Mouse (Mus musculus) C2C12 (cell line): Measurements from ENCODE around the gene Grik4. TPM values are rescaled to one million over a fixed set of nuclear protein-coding genes. Genes with fewer than 3 reads are reported as not detected.
A peak's percentile ranks its signal among the peaks of the same experiment; 100 is the strongest.

Experiments
- H3K27me3 ChIP-seq: one replicate; pipeline ENCODE4 v1.6.1; 2011; ENCODE audit not compliant: control insufficient read depth, insufficient read depth, insufficient read length
- H3K36me3 ChIP-seq: one replicate; pipeline ENCODE4 v1.6.1; 2011; ENCODE audit not compliant: control insufficient read depth, insufficient read depth
- H3K4me3 ChIP-seq: one replicate; pipeline ENCODE4 v1.5.1; 2011; ENCODE audit warnings: mild to moderate bottlenecking, control low read depth; ENCODE audit not compliant: poor library complexity, insufficient read depth, severe bottlenecking
- H3K79me2 ChIP-seq: one replicate; pipeline ENCODE4 v1.6.1; 2011; ENCODE audit not compliant: control insufficient read depth, insufficient read depth
- H3K79me3 ChIP-seq: one replicate; pipeline ENCODE4 v1.6.1; 2011; ENCODE audit warnings: low read depth, control low read depth
- H3ac ChIP-seq: one replicate; pipeline ENCODE3; 2011; ENCODE audit warnings: low read depth; ENCODE audit not compliant: control insufficient read depth, insufficient read length
- CEBPB ChIP-seq: IDR thresholded peaks from one replicate; pipeline ENCODE4 v1.6.1; 2011; ENCODE audit warnings: low read depth, mild to moderate bottlenecking, control low read depth, moderate library complexity
- CTCF ChIP-seq: IDR thresholded peaks from one replicate; pipeline ENCODE4 v1.5.1; 2011; ENCODE audit not compliant: control insufficient read depth, insufficient read depth, insufficient read length
- FOSL1 ChIP-seq: IDR thresholded peaks from one replicate; pipeline ENCODE4 v1.8.0; 2011; ENCODE audit warnings: mild to moderate bottlenecking, low read length; ENCODE audit not compliant: poor library complexity, insufficient read depth, severe bottlenecking
- MAX ChIP-seq: IDR thresholded peaks from one replicate; pipeline ENCODE4 v1.6.1; 2011; ENCODE audit warnings: mild to moderate bottlenecking, control low read depth
- MYOD1 ChIP-seq: IDR thresholded peaks from one replicate; pipeline ENCODE4 v1.6.1; 2011; ENCODE audit warnings: low read depth; ENCODE audit not compliant: control insufficient read depth, insufficient read length
- MYOG ChIP-seq: IDR thresholded peaks from one replicate; pipeline ENCODE4 v1.6.1; 2011; ENCODE audit not compliant: control insufficient read depth, insufficient read length; ENCODE audit errors: extremely low read depth
- USF1 ChIP-seq: IDR thresholded peaks from one replicate; pipeline ENCODE4 v1.6.1; 2011; ENCODE audit warnings: low read depth, mild to moderate bottlenecking, control low read depth, moderate library complexity
- polyA plus RNA-seq: library from polyadenylated mRNA; unstranded; fragments of >200 nt; fragmentation: generic; extraction: Trizol; gene quantifications from one replicate; pipeline ENCODE4 v1.2.1, GENCODE M21; 2012; ENCODE audit warnings: missing spikeins

Grik4 gene
- polyA plus RNA-seq, 1 experiment, result not detected

DNA sequence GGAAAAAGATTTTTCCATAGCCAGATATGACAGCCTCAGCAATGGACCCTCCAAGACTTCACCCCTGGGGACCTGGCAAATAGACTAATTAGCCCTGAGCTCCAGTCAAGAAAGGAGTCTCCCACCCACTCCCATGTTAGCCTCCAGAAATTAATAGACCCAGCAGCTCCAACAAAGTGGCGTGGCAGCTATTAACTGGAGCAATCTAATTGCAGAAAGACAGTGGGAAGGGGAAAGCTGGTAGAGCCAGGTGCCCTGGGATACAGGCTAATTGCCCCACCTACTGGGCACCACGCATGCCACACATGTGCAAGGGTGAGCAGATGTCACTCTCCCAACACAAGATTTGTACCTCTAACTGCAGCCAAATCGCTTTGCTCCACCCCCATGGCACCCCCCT is 342.8 kb downstream of the Grik4 start:
- no peak for TF ChIP-seq CTCF
- TF ChIP-seq MAX, result no peak
- TF ChIP-seq MYOG, result no peak
- no peak for TF ChIP-seq USF1
- TF ChIP-seq CEBPB, result no peak
- TF ChIP-seq MYOD1, result no peak
- TF ChIP-seq FOSL1, result no peak
- Histone ChIP-seq H3ac (no peak overlapping the region), H3K4me3 (no peak overlapping the region), H3K79me3 (no peaks in the 10 kb centered on the region), H3K27me3 (peaks cover 16% of the 10 kb centered on the region), H3K36me3 (no peaks in the 10 kb centered on the region), H3K79me2 (no peaks in the 10 kb centered on the region)

DNA sequence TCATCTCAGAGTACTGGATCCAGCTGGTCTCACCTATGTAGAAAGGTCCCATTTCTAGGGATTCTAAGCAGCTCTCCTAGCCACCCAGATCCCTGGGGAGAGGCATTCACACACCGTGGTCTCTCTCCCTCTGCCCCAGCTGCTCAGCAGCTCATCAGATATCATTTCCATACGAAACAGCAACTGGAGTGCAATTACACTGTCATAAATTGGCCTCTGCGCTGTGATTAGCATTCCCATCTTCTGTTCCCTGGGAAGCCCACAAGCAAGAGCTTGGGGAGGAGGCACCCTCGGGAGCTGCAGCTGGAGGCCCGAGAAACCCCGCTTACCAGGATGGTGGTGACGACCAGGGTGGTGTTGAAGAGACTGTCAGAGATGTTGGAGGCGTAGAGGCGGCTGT is 346.8 kb downstream of the Grik4 start:
- H3K4me3 ChIP-seq, result no peak overlapping the region
- TF ChIP-seq FOSL1, result no peak
- no peak for TF ChIP-seq CEBPB
- TF ChIP-seq MYOG, result no peak
- TF ChIP-seq USF1, result no peak
- no peak overlapping the region for H3ac ChIP-seq
- no peaks in the 10 kb centered on the region for H3K79me2 ChIP-seq
- H3K79me3 ChIP-seq, result no peaks in the 10 kb centered on the region
- peaks cover 20% of the 10 kb centered on the region for H3K27me3 ChIP-seq
- H3K36me3 ChIP-seq, result no peaks in the 10 kb centered on the region

DNA sequence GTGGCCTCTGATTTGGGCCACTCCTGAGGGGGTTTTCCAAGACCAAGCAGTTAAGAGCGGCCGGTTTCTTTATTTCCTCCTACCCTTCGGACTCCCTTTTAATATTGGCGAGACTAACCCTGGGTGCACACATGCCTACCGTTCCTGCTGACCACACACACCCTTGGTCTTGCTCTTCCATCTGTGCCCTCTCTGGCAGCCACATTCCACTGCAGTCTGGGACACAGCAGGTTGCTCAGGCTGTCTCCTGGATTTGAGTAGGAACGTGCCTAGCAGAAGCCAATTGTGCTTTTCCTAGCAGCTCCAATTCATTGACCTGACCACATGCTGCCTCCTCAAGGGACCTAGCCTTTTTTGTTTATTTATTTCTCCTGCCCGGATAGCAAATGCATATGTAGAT is 365.8 kb downstream of the Grik4 start:
- Histone ChIP-seq H3ac (no peak overlapping the region), H3K36me3 (no peaks in the 10 kb centered on the region), H3K27me3 (peaks cover 25% of the 10 kb centered on the region), H3K79me2 (no peaks in the 10 kb centered on the region), H3K79me3 (no peaks in the 10 kb centered on the region), H3K4me3 (no peak overlapping the region)
- TF ChIP-seq FOSL1 (no peak), MYOG (no peak), CTCF (no peak), MAX (no peak), USF1 (no peak), CEBPB (no peak), MYOD1 (no peak)

DNA sequence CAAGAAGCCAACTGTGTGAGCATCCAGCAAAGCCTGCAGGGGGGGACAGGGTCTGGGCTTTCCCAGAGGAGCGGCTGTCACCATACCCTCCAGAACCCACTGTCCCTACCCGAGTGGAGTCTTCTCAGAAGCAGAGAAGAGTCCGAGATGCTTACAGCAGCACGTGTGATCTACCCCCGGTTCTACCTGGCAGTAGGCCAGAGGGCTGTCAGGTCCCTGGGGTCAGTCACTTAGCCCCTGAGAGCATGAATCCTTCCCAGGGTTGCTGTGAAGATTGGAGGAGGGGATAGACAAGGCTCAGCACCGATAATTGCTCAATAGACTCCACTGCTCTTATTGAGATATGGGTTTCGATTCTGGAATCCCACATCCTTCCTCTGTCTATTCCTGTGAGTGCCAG is 366.2 kb downstream of the Grik4 start:
- TF ChIP-seq MYOD1 (no peak), MYOG (no peak), MAX (no peak), CTCF (no peak), CEBPB (no peak), USF1 (no peak), FOSL1 (no peak)
- Histone ChIP-seq H3K27me3 (peaks cover 25% of the 10 kb centered on the region), H3ac (no peak overlapping the region), H3K79me2 (no peaks in the 10 kb centered on the region), H3K79me3 (no peaks in the 10 kb centered on the region), H3K4me3 (no peak overlapping the region), H3K36me3 (no peaks in the 10 kb centered on the region)

DNA sequence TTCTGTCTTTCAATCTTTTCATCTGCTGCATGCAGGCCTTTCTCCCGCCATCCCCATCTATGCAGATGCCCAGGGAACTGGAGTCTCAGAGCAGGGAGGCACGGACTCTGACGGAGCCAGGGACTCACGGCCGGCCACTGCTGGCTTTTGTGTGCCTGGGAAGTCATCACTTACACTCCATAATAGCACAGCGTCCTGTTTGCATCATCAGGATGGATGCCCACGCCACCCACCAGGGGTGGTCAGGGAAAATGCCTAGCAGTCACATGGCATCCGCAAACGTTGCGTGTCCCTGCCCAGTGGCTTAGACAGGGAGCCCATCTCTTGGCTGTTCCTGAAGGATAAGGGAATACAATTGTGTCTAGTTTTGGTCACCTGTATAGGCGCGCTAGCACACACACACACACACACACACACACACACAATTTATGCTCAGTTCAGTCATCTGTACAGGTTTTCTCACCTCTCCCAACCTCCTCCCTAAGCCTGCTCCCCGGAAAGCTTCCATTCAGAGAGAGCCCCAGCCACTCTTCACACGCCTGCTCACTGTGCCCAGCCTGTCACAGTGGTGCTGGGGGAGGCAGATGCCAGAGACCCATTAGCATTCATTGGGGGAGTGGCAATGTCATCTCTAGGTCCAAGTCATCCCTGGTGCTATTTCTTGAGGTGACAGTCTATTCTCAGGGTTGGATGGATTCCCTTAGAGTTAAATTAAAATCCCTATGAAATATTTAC is 370.5 kb downstream of the Grik4 start:
- Histone ChIP-seq H3ac (no peak overlapping the region), H3K79me2 (no peaks in the 10 kb centered on the region), H3K4me3 (no peak overlapping the region), H3K36me3 (no peaks in the 10 kb centered on the region), H3K27me3 (peaks cover 20% of the 10 kb centered on the region), H3K79me3 (no peaks in the 10 kb centered on the region)
- TF ChIP-seq MYOD1 (no peak), FOSL1 (no peak), MYOG (no peak), CEBPB (no peak), MAX (no peak), CTCF (no peak), USF1 (no peak)

DNA sequence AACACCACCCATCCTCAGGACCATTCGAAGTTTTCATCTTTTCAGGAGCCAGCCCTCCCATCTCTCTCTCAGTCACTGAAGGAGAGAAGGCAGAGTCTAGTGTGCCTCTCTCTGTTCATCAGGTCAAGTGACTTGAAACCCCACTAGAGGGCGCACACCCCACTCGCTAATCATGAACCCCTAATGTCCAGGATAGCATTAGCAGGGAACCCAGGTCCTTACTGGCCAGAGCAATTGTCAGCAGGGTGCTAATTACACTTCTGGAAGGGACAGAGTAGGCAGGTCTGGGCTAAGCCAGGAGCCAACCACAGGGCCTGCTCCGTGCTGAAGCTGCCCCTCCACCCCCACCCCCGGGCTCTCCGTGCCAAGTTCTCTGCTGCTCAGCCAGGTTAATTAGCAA is 371.1 kb downstream of the Grik4 start:
- peaks cover 17% of the 10 kb centered on the region for H3K27me3 ChIP-seq
- no peaks in the 10 kb centered on the region for H3K79me2 ChIP-seq
- no peaks in the 10 kb centered on the region for H3K79me3 ChIP-seq
- no peak overlapping the region for H3K4me3 ChIP-seq
- H3ac ChIP-seq, result no peak overlapping the region
- H3K36me3 ChIP-seq, result no peaks in the 10 kb centered on the region
- TF ChIP-seq FOSL1, result no peak
- no peak for TF ChIP-seq MAX
- TF ChIP-seq CTCF, result peak; percentile 1
